Mouse (Mus musculus) midbrain, embryonic 16.5 days (tissue): ENCODE measurements at regions not wholly inside any gene's neighbourhood (a gene's known extent, or its start where the extent isn't known, plus 50 kb on each side); places are given as distances from the start of the nearest gene placed in this dataset.
A peak's percentile ranks its signal among the peaks of the same experiment; 100 is the strongest.

ENCODE experiments used
- ATAC-seq: fragments of 200-750 bp; cut with Nextera tagmentation; 2 replicates; pipeline ENCODE4 v1.8.0; 2017; ENCODE audit warnings: moderate TSS enrichment
- H3K27ac ChIP-seq: fragments of 300-500 bp; sonication (generic); 2 replicates; pipeline ENCODE4 v1.5.1; 2014; ENCODE audit warnings: mild to moderate bottlenecking, low read length, mixed read lengths
- H3K27me3 ChIP-seq: fragments of 300-500 bp; sonication (generic); 2 replicates; pipeline ENCODE4 v1.6.1; 2014; ENCODE audit warnings: low read depth, low read length, mixed read lengths; ENCODE audit not compliant: control insufficient read depth, insufficient read depth
- H3K36me3 ChIP-seq: fragments of 300-500 bp; sonication (generic); 2 replicates; pipeline ENCODE4 v1.6.1; 2014; ENCODE audit warnings: mild to moderate bottlenecking, low read length, moderate library complexity, mixed read lengths; ENCODE audit not compliant: control insufficient read depth, insufficient read depth
- H3K4me1 ChIP-seq: fragments of 300-500 bp; sonication (generic); 2 replicates; pipeline ENCODE4 v1.6.1; 2014; ENCODE audit warnings: mild to moderate bottlenecking, low read length, mixed read lengths; ENCODE audit not compliant: control insufficient read depth, insufficient read depth
- H3K4me2 ChIP-seq: fragments of 300-500 bp; sonication (generic); 2 replicates; pipeline ENCODE4 v1.6.1; 2014; ENCODE audit warnings: mild to moderate bottlenecking, low read length, mixed read lengths
- H3K4me3 ChIP-seq: fragments of 300-500 bp; sonication (generic); 2 replicates; pipeline ENCODE4 v1.5.1; 2014; ENCODE audit warnings: low read depth, mild to moderate bottlenecking, low read length, moderate library complexity, mixed read lengths
- H3K9ac ChIP-seq: fragments of 300-500 bp; sonication (generic); 2 replicates; pipeline ENCODE4 v1.6.1; 2014; ENCODE audit warnings: low read depth, low read length, mixed read lengths
- H3K9me3 ChIP-seq: fragments of 300-500 bp; sonication (generic); replicated peaks from 2 replicates; pipeline ENCODE4 v1.6.1; 2014; ENCODE audit warnings: mild to moderate bottlenecking, low read length, mixed read lengths; ENCODE audit not compliant: control insufficient read depth, poor library complexity, severe bottlenecking
- WGBS: fragments of 180-500 bp; shearing (Covaris S2); extraction: QIAGEN DNeasy Blood & Tissue Kit; methylation state at CpG from one replicate; pipeline ENCODE4 v1.1.7; 2014; 5-methylcytosine and 5-hydroxymethylcytosine counted together

DNA sequence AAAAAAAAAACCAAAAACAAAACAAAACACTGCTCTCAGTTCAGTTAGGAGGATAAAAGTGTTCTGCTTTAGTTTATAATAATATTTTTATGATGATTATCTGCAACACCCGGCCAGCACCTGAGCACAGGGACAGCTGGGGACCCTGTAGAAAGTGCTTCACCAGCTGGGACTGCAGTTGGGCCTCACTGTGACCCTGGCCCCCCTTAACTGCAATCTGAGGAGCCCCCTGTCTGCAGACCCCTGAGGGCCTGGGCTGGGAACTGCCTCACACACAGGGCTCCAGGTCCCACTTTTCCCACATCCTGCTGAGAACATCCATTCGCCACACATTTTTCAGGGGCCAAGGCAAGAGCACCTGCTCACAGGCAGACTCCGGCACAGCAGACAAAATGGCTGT is 437.6 kb downstream of the Rps24 start:
- Histone ChIP-seq H3K27ac (no peak overlapping the region), H3K9ac (no peak overlapping the region), H3K27me3 (no peaks in the 10 kb centered on the region), H3K4me2 (no peak overlapping the region), H3K36me3 (no peaks in the 10 kb centered on the region), H3K4me3 (no peak overlapping the region), H3K4me1 (peaks cover 5% of the 10 kb centered on the region; the same call in 1 of the 2 replicates), H3K9me3 (no peaks in the 10 kb centered on the region)
- 85% methylated on average over 3 of the region's 3 CpGs for whole genome bisulfite sequencing
- no peak for ATAC-seq

DNA sequence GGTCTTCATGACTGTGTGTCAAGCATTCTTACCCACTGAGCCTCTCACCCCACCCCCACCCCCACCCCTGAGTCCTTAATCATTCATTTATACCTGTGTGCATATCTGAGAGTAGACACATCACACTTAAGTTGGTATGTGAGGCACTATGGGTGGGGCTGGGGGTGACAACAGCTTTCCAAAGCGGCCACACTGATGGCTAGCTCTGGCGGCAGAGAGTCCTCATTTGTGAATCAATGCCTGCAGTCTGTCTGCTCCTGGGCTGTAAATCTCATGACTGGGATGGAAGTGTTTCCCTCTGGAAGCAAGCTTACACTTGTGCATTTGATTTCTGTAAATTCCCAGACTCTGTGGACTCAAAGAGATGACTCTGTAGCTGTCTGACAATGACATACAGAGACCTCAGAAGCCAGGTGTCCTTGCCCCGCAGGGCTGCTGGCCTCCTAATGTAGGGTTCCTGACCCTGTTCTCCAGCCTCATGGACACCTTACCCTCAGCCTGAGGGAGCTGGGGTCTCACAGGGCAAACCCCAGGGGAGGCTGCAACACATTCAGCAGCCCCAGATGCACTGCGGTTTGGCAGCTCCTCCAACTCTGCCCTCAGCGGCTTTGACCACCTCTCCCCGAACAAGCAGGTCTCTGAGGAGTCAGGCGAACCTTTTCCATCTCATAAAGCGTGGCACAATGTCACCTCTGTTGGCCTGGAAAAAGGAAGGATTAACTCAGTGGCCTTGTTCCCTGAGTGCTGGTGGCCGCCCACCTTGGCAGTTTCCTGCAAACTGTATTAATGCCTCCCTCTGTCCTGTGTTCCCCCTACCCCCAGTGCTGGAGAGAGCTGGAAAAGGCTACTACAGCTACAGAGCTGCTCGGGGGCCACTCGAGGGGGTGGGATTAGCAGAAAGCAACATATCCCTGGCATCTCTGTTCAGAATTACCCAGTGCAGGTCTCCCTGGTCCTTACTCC is 439.4 kb downstream of the Rps24 start:
- Histone ChIP-seq H3K4me3 (no peak overlapping the region), H3K9ac (no peak overlapping the region; the same call in 1 of the 2 replicates), H3K4me2 (no peak overlapping the region), H3K36me3 (no peaks in the 10 kb centered on the region), H3K9me3 (no peaks in the 10 kb centered on the region), H3K4me1 (peaks cover 5% of the 10 kb centered on the region; the same call in 1 of the 2 replicates), H3K27me3 (no peaks in the 10 kb centered on the region), H3K27ac (peak overlapping the region; percentile 30; the same call in 1 of the 2 replicates)
- ATAC-seq = peak; percentile 48; the same call in 1 of the 2 replicates
- WGBS = 42% methylated on average over 11 of the region's 11 CpGs

DNA sequence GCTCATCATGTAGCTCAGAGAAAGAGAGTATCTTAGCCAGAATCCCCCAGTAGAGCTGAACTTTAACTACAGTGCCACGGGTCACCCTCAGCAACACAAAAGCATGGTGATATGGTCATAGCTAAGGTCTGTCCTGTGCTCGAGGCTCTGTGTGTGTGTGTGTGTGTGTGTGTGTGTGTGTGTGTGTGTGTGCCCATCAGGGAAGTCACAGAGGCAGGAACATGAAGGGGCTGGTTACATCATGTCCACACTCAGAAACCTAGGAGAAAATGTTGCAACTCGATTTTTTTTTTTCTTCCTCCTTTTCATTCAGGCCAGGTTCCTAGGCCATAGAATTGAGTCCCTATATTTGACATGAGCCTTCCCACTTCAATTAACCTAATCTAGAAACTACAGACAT is 441.8 kb downstream of the Rps24 start:
- ATAC-seq = no peak
- Histone ChIP-seq H3K4me2 (no peak overlapping the region), H3K4me3 (no peak overlapping the region), H3K4me1 (peaks cover 5% of the 10 kb centered on the region; the same call in 1 of the 2 replicates), H3K36me3 (no peaks in the 10 kb centered on the region), H3K27me3 (no peaks in the 10 kb centered on the region), H3K27ac (no peak overlapping the region), H3K9ac (no peak overlapping the region), H3K9me3 (no peaks in the 10 kb centered on the region)
- 81% methylated on average over 3 of the region's 3 CpGs for WGBS

DNA sequence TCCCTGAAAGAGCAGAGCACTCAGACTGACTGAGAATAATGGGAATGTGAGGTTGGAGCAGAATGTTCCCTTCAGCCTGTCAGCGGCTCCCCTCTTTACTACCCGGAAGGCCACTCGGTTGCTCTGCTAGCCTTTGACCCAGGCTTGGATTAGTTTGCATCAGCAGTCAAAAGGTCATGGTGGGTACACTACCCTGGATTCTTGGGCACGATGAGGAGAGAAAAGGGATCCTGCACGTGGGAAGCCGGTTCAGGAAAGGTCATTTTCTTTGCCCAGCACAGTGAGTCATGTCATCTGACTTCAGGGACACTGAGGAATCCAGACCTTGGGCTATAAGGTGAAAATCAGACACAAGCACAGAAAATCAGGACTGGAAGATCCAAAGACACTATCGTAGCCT is 443.3 kb downstream of the Rps24 start:
- WGBS = 38% methylated on average over 7 of the region's 7 CpGs
- ATAC-seq = no peak
- H3K27ac ChIP-seq = no peak overlapping the region

DNA sequence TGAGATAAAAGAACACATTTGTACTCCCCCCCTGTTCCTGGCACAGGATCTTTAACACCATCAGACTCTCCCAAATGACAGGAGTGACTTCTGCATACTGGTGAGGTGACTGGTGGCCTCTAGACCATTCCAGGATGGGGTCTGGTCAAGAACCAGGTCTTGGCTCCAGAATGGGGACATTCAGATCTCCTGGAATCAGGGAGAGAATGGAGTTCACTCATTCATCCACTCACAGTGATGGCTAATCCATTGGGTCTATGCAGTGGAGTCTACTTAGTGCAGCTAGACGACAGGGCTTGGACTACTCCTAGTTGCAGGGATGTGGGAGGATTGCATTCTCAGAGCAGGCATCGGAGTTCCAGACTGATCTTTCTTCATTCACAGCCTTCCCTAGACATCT is 451.0 kb downstream of the Rps24 start:
- Histone ChIP-seq H3K4me3 (no peak overlapping the region), H3K27me3 (no peaks in the 10 kb centered on the region), H3K9ac (no peak overlapping the region), H3K4me1 (peaks cover 7% of the 10 kb centered on the region; the same call in 1 of the 2 replicates), H3K36me3 (no peaks in the 10 kb centered on the region), H3K27ac (no peak overlapping the region), H3K4me2 (no peak overlapping the region), H3K9me3 (no peaks in the 10 kb centered on the region)
- 87% methylated on average over 2 of the region's 2 CpGs for WGBS
- no peak for ATAC-seq

More for the DNA sequence above, 443.3 kb downstream of the Rps24 start:
- no peaks in the 10 kb centered on the region for H3K36me3 ChIP-seq
- peaks cover 5% of the 10 kb centered on the region; the same call in 1 of the 2 replicates for H3K4me1 ChIP-seq
- H3K4me3 ChIP-seq = no peak overlapping the region
- H3K27me3 ChIP-seq = no peaks in the 10 kb centered on the region
- no peak overlapping the region for H3K4me2 ChIP-seq
- no peaks in the 10 kb centered on the region for H3K9me3 ChIP-seq
- H3K9ac ChIP-seq = no peak overlapping the region

DNA sequence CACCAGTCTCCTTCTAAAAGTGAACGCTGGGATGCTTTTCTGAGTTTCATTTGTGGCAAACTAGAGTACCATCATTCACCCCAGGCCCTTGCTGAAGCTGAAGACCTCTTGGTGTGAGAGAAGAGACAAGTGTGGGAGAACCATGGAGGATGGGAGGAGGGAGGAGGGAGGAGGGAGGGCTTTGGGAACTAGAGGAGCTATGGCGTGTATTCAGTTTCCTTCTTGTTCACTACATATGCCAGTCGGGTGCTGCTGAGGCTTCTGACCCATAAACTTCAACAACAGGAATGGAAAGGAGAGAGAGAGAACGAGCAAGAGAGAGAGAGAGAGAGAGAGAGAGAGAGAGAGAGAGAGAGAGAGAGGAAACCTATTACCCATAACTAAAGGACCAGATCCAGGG is 452.1 kb downstream of the Rps24 start:
- Histone ChIP-seq H3K4me3 (no peak overlapping the region), H3K4me1 (peaks cover 7% of the 10 kb centered on the region; the same call in 1 of the 2 replicates), H3K9me3 (no peaks in the 10 kb centered on the region), H3K4me2 (no peak overlapping the region), H3K27ac (peak overlapping the region; percentile 39), H3K36me3 (no peaks in the 10 kb centered on the region), H3K9ac (no peak overlapping the region), H3K27me3 (no peaks in the 10 kb centered on the region)
- 65% methylated on average over 4 of the region's 4 CpGs for WGBS
- ATAC-seq = no peak

DNA sequence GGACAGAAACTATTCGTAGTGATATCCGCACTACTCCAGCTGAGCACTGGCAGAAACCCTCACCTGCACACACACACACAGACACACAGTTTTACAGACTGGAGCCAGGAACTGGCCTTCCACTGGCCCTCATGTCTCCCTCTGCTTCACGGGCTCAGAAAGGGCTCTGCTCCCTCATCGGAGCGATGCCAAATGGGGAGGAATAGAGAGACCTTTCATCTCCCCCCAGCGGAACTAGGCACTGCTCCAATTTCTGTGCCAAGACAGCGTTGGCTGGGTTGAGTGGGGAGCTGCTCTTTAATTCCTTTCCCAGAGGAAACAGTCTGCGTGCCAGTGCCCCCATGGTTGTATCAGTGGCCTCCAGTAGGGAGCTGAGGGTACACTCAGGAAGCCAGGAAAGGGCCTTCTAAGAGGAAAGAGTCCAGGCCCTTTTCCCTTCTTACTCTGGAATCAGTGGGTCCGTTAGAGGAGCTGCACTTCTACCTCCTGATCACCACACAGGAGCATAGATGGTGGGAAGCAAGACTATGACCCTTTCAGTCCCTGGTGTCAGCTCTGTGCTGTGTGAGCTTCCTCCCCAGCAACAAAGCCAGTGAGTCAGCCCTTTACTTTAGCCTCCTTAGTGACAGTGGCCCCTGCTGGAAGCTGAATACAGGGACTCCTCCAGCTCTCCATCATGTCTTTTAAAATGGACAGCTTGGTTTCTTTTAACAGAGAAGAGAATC is 452.7 kb downstream of the Rps24 start:
- peak; percentile 85 for ATAC-seq
- Histone ChIP-seq H3K36me3 (no peaks in the 10 kb centered on the region), H3K4me3 (no peak overlapping the region), H3K4me1 (peaks cover 7% of the 10 kb centered on the region; the same call in 1 of the 2 replicates), H3K27me3 (no peaks in the 10 kb centered on the region), H3K27ac (peak overlapping the region; percentile 64), H3K9ac (no peak overlapping the region), H3K9me3 (no peaks in the 10 kb centered on the region), H3K4me2 (no peak overlapping the region)
- WGBS = 58% methylated on average over 9 of the region's 9 CpGs

DNA sequence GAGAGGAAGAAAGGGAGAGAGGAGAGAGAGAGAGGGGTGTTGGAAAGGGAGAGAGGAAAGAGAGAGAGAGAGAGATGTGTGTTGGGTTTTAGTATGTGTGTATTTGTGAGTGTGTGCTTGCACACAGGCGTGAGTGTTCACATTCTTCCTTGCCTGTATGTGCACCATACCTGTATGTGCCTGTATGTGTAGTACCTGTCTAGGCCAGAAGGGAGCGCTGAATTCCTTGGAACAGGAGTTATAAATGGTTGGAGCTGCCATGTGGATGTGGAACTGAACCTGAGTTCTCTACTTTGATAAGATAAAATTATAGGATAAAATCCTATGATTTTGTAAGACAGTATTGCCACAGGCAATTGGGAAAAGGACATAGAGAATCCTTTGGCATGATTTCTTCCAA is 458.8 kb downstream of the Rps24 start:
- Histone ChIP-seq H3K9ac (no peak overlapping the region), H3K4me1 (no peaks in the 10 kb centered on the region), H3K9me3 (no peaks in the 10 kb centered on the region; the same call in 1 of the 2 replicates), H3K36me3 (no peaks in the 10 kb centered on the region), H3K4me2 (no peak overlapping the region), H3K4me3 (no peak overlapping the region), H3K27ac (no peak overlapping the region), H3K27me3 (no peaks in the 10 kb centered on the region)
- no peak for ATAC-seq
- whole genome bisulfite sequencing = 44% methylated on average over 2 of the region's 2 CpGs

DNA sequence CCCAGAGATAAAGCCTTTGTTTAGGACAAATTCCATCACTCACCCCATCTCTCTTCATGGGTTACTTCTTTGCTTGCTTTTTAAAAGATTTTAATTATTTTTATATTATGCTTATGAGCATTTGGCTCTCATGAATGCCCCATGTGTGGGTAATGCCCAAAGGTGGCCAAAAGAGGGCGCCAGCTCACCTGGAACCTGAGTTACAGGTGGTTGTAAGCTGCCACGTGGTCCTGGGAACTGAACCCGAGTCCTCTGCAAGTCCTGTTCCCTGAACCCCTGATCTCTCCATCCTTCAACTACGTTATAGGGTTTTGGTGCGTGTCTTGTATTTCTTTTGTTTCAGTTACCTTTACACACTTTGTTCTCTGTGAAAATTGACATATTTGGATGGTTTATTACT is 460.2 kb downstream of the Rps24 start:
- no peak overlapping the region for H3K9ac ChIP-seq
- H3K9me3 ChIP-seq = no peaks in the 10 kb centered on the region; the same call in 1 of the 2 replicates
- no peak for ATAC-seq
- H3K4me2 ChIP-seq = no peak overlapping the region
- H3K27me3 ChIP-seq = no peaks in the 10 kb centered on the region
- H3K4me3 ChIP-seq = no peak overlapping the region
- H3K36me3 ChIP-seq = no peaks in the 10 kb centered on the region
- no peaks in the 10 kb centered on the region for H3K4me1 ChIP-seq
- H3K27ac ChIP-seq = no peak overlapping the region
- 86% methylated on average over 5 of the region's 5 CpGs for WGBS
